Mouse (Mus musculus) bone marrow macrophage, adult 2 months (primary cell): Measurements from ENCODE around the gene Duxf3.
"Not testable (repeated sequence)": the region's sequence is repeated elsewhere in the genome, so short reads cannot be mapped to it uniquely, and the experiment has no call there.

ENCODE experiments used
- CTCF ChIP-seq: IDR thresholded peaks from 2 replicates; pipeline ENCODE4 v1.5.1; 2012; ENCODE audit warnings: low read depth, mild to moderate bottlenecking, low read length, moderate library complexity
- POLR2A ChIP-seq: IDR thresholded peaks from 2 replicates; pipeline ENCODE4 v1.6.1; 2012; ENCODE audit warnings: mild to moderate bottlenecking, low read depth, low read length, borderline replicate concordance

- TF ChIP-seq POLR2A, CTCF: not testable (repeated sequence)
Observed at GRCm38 (mm10) chr10:58223972-58224805, 8.3 kb downstream of the Duxf3 start.
